Mouse (Mus musculus): Measurements from ENCODE around the gene Rbms3. TPM values are rescaled to one million over a fixed set of nuclear protein-coding genes. Genes with fewer than 3 reads are reported as not detected.

The Rbms3 gene
- total RNA-seq, 1 experiment from 2014 or later, result not detected

GRCm38 (mm10) chr9:117558562-117558961 lies 71.2 kb downstream of the Rbms3 start:
- no peak for ATAC-seq (replicated peaks in 1 of 2; ENCODE audit: insufficient read depth in 1 of 2, low FRiP score in 2 of 2, low TSS enrichment in 1 of 2, low read depth in 1 of 2, poor library complexity in 2 of 2, severe bottlenecking in 2 of 2)

- no peak for ATAC-seq (replicated peaks in 1 of 2; ENCODE audit: insufficient read depth in 1 of 2, low FRiP score in 2 of 2, low TSS enrichment in 1 of 2, low read depth in 1 of 2, poor library complexity in 2 of 2, severe bottlenecking in 2 of 2)
Observed at GRCm38 (mm10) chr9:117554356-117554755, 75.4 kb downstream of the Rbms3 start.

- ATAC-seq (replicated peaks in 1 of 2; ENCODE audit: insufficient read depth in 1 of 2, low FRiP score in 2 of 2, low TSS enrichment in 1 of 2, low read depth in 1 of 2, poor library complexity in 2 of 2, severe bottlenecking in 2 of 2), result no peak
Observed at GRCm38 (mm10) chr9:117529281-117529680, 100.4 kb downstream of the Rbms3 start.

GRCm38 (mm10) chr9:117508941-117509340 lies 120.8 kb downstream of the Rbms3 start:
- ATAC-seq (replicated peaks in 1 of 2; ENCODE audit: insufficient read depth in 1 of 2, low FRiP score in 2 of 2, low TSS enrichment in 1 of 2, low read depth in 1 of 2, poor library complexity in 2 of 2, severe bottlenecking in 2 of 2), result no peak

- ATAC-seq (replicated peaks in 1 of 2; ENCODE audit: insufficient read depth in 1 of 2, low FRiP score in 2 of 2, low TSS enrichment in 1 of 2, low read depth in 1 of 2, poor library complexity in 2 of 2, severe bottlenecking in 2 of 2), result no peak
Observed at GRCm38 (mm10) chr9:117491866-117492265, 137.8 kb downstream of the Rbms3 start.

- no peak for ATAC-seq (replicated peaks in 1 of 2; ENCODE audit: insufficient read depth in 1 of 2, low FRiP score in 2 of 2, low TSS enrichment in 1 of 2, low read depth in 1 of 2, poor library complexity in 2 of 2, severe bottlenecking in 2 of 2)
Observed at GRCm38 (mm10) chr9:117484396-117484795, 145.3 kb downstream of the Rbms3 start.

- ATAC-seq (replicated peaks in 1 of 2; ENCODE audit: insufficient read depth in 1 of 2, low FRiP score in 2 of 2, low TSS enrichment in 1 of 2, low read depth in 1 of 2, poor library complexity in 2 of 2, severe bottlenecking in 2 of 2), result no peak
Observed at GRCm38 (mm10) chr9:117476753-117477152, 153.0 kb downstream of the Rbms3 start.

- no peak for ATAC-seq (replicated peaks in 1 of 2; ENCODE audit: insufficient read depth in 1 of 2, low FRiP score in 2 of 2, low TSS enrichment in 1 of 2, low read depth in 1 of 2, poor library complexity in 2 of 2, severe bottlenecking in 2 of 2)
Observed at GRCm38 (mm10) chr9:117452816-117453215, 176.9 kb downstream of the Rbms3 start.

GRCm38 (mm10) chr9:117442611-117443010 lies 187.1 kb downstream of the Rbms3 start:
- no peak for ATAC-seq (replicated peaks in 1 of 2; ENCODE audit: insufficient read depth in 1 of 2, low FRiP score in 2 of 2, low TSS enrichment in 1 of 2, low read depth in 1 of 2, poor library complexity in 2 of 2, severe bottlenecking in 2 of 2)

- ATAC-seq (replicated peaks in 1 of 2; ENCODE audit: insufficient read depth in 1 of 2, low FRiP score in 2 of 2, low TSS enrichment in 1 of 2, low read depth in 1 of 2, poor library complexity in 2 of 2, severe bottlenecking in 2 of 2), result no peak
Observed at GRCm38 (mm10) chr9:117435856-117436255, 193.9 kb downstream of the Rbms3 start.

GRCm38 (mm10) chr9:117430670-117431069 lies 199.0 kb downstream of the Rbms3 start:
- no peak for ATAC-seq (replicated peaks in 1 of 2; ENCODE audit: insufficient read depth in 1 of 2, low FRiP score in 2 of 2, low TSS enrichment in 1 of 2, low read depth in 1 of 2, poor library complexity in 2 of 2, severe bottlenecking in 2 of 2)

- no peak for ATAC-seq (replicated peaks in 1 of 2; ENCODE audit: insufficient read depth in 1 of 2, low FRiP score in 2 of 2, low TSS enrichment in 1 of 2, low read depth in 1 of 2, poor library complexity in 2 of 2, severe bottlenecking in 2 of 2)
Observed at GRCm38 (mm10) chr9:117429217-117430105, 200.3 kb downstream of the Rbms3 start.

GRCm38 (mm10) chr9:117423259-117423658 lies 206.5 kb downstream of the Rbms3 start:
- ATAC-seq (replicated peaks in 1 of 2; ENCODE audit: insufficient read depth in 1 of 2, low FRiP score in 2 of 2, low TSS enrichment in 1 of 2, low read depth in 1 of 2, poor library complexity in 2 of 2, severe bottlenecking in 2 of 2), result no peak

GRCm38 (mm10) chr9:117419874-117420485 lies 209.7 kb downstream of the Rbms3 start:
- ATAC-seq (replicated peaks in 1 of 2; ENCODE audit: insufficient read depth in 1 of 2, low FRiP score in 2 of 2, low TSS enrichment in 1 of 2, low read depth in 1 of 2, poor library complexity in 2 of 2, severe bottlenecking in 2 of 2), result no peak

- ATAC-seq (replicated peaks in 1 of 2; ENCODE audit: insufficient read depth in 1 of 2, low FRiP score in 2 of 2, low TSS enrichment in 1 of 2, low read depth in 1 of 2, poor library complexity in 2 of 2, severe bottlenecking in 2 of 2), result no peak
Observed at GRCm38 (mm10) chr9:117413181-117413580, 216.5 kb downstream of the Rbms3 start.

- ATAC-seq (replicated peaks in 1 of 2; ENCODE audit: insufficient read depth in 1 of 2, low FRiP score in 2 of 2, low TSS enrichment in 1 of 2, low read depth in 1 of 2, poor library complexity in 2 of 2, severe bottlenecking in 2 of 2), result no peak
Observed at GRCm38 (mm10) chr9:117412584-117412983, 217.1 kb downstream of the Rbms3 start.

GRCm38 (mm10) chr9:117404621-117405020 lies 225.1 kb downstream of the Rbms3 start:
- no peak for ATAC-seq (replicated peaks in 1 of 2; ENCODE audit: insufficient read depth in 1 of 2, low FRiP score in 2 of 2, low TSS enrichment in 1 of 2, low read depth in 1 of 2, poor library complexity in 2 of 2, severe bottlenecking in 2 of 2)

- peak; percentile 56 to 70 for ATAC-seq (replicated peaks in 1 of 2; ENCODE audit: insufficient read depth in 1 of 2, low FRiP score in 2 of 2, low TSS enrichment in 1 of 2, low read depth in 1 of 2, poor library complexity in 2 of 2, severe bottlenecking in 2 of 2)
Observed at GRCm38 (mm10) chr9:117400262-117400671, 229.4 kb downstream of the Rbms3 start.

Data from hematopoietic stem cell, adult 5-6 weeks (primary cell).